Comparison of ENCODE assay signal across 10 mouse cellular contexts in genomic region chr14:106075181-106076064, GRCm38 (mm10). TPM values are rescaled to one million over a fixed set of nuclear protein-coding genes. Genes with fewer than 3 reads are reported as not detected.
DNase-seq lines count a peak whose midpoint lies in the region; ATAC-seq and TF ChIP-seq lines count a peak whose summit lies in the region.
"Had no signal": no experiment of that assay in that cellular context is flagged by ENCODE, and none has a peak within 500 bp of the region (broad histone marks: within the 10 kb centered on the region; RNA-seq: fewer than 3 reads in every experiment).

No protein-coding gene starts in this region.

- no peak overlapping the region for H3K9ac ChIP-seq in liver, adult 2 months (ENCODE audit: low read depth, low read length)
- H3K9ac ChIP-seq in liver, embryonic 12.5 days, result no peak overlapping the region
- no peak overlapping the region for H3K9ac ChIP-seq in embryonic facial prominence, embryonic 11.5 days (replicated peaks; ENCODE audit: low read length)
- no peak overlapping the region for H3K9ac ChIP-seq in lung, postnatal 0 days (replicated peaks; ENCODE audit: low read depth)
- H3K9ac ChIP-seq: embryonic facial prominence, embryonic 12.5 days had no signal

- H3K79me2 ChIP-seq in liver, adult 2 months (ENCODE audit: control insufficient read depth, insufficient read depth, low read length), result no peaks in the 10 kb centered on the region

- intact Hi-C loops in heart, postnatal 10 days (cut with DNase I), result no loop called here
- intact Hi-C loops in left cerebral cortex, postnatal 25 days (cut with DNase I), result no loop called here

- no peak for TF ChIP-seq POLR2A in liver, adult 2 months (IDR thresholded peaks at IDR 0.05; ENCODE audit: extremely low read depth, insufficient read depth, low read length)

- no peaks in the 10 kb centered on the region for H3K9me3 ChIP-seq in liver, embryonic 12.5 days (replicated peaks)
- H3K9me3 ChIP-seq in embryonic facial prominence, embryonic 11.5 days (replicated peaks; ENCODE audit: control insufficient read depth, low read length), result no peaks in the 10 kb centered on the region
- no peaks in the 10 kb centered on the region for H3K9me3 ChIP-seq in lung, postnatal 0 days (ENCODE audit: low read length)
- H3K9me3 ChIP-seq: embryonic facial prominence, embryonic 12.5 days had no signal

- H3K27ac ChIP-seq in liver, adult 2 months (replicated peaks; ENCODE audit: insufficient read depth, low read depth, low read length), result no peak overlapping the region
- no peak overlapping the region for H3K27ac ChIP-seq in liver, embryonic 12.5 days
- H3K27ac ChIP-seq in embryonic facial prominence, embryonic 11.5 days (replicated peaks; ENCODE audit: low read depth, low read length), result no peak overlapping the region
- H3K27ac ChIP-seq in lung, postnatal 0 days (ENCODE audit: low read length), result no peak overlapping the region
- H3K27ac ChIP-seq: embryonic facial prominence, embryonic 12.5 days had no signal

- no peaks in the 10 kb centered on the region for H3K4me1 ChIP-seq in liver, adult 2 months (ENCODE audit: control insufficient read depth, insufficient read depth, low read length)
- no peaks in the 10 kb centered on the region for H3K4me1 ChIP-seq in liver, embryonic 12.5 days
- H3K4me1 ChIP-seq in embryonic facial prominence, embryonic 11.5 days (ENCODE audit: control insufficient read depth, insufficient read depth, low read length), result no peaks in the 10 kb centered on the region
- H3K4me1 ChIP-seq in lung, postnatal 0 days (ENCODE audit: insufficient read depth, low read depth, low read length), result no peaks in the 10 kb centered on the region
- H3K4me1 ChIP-seq: embryonic facial prominence, embryonic 12.5 days had no signal

- ATAC-seq in liver, embryonic 12.5 days, result no peak
- ATAC-seq in embryonic facial prominence, embryonic 11.5 days (replicated peaks; ENCODE audit: insufficient number of reproducible peaks, low FRiP score, low TSS enrichment, low read depth), result 0 out of 2 replicates have a peak, but pooled peaks have one; percentile 52
- ATAC-seq in lung, postnatal 0 days, result peak; percentile 23; the same call in 1 of the 2 replicates

- 84% methylated on average over 3 of the region's 3 CpGs for WGBS in liver, adult 2 months
- whole genome bisulfite sequencing in liver, embryonic 12.5 days (ENCODE audit: insufficient replicate concordance), result 59% methylated on average over 3 of the region's 3 CpGs
- whole genome bisulfite sequencing in embryonic facial prominence, embryonic 11.5 days, result 58% methylated on average over 3 of the region's 3 CpGs
- 52% methylated on average over 3 of the region's 3 CpGs for WGBS in lung, postnatal 0 days

- no peaks in the 10 kb centered on the region for H3K27me3 ChIP-seq in liver, adult 2 months (ENCODE audit: control insufficient read depth, insufficient read depth, low read length)
- no peaks in the 10 kb centered on the region for H3K27me3 ChIP-seq in liver, embryonic 12.5 days (replicated peaks)
- H3K27me3 ChIP-seq in embryonic facial prominence, embryonic 11.5 days (ENCODE audit: control insufficient read depth, insufficient read depth, low read length), result no peaks in the 10 kb centered on the region
- H3K27me3 ChIP-seq in lung, postnatal 0 days (replicated peaks; ENCODE audit: insufficient read depth, low read length), result no peaks in the 10 kb centered on the region
- H3K27me3 ChIP-seq: embryonic facial prominence, embryonic 12.5 days had no signal

- no peak overlapping the region for H3K4me2 ChIP-seq in liver, embryonic 12.5 days
- no peak overlapping the region for H3K4me2 ChIP-seq in embryonic facial prominence, embryonic 11.5 days (ENCODE audit: low read depth, low read length)
- H3K4me2 ChIP-seq in lung, postnatal 0 days (replicated peaks; ENCODE audit: low read depth, low read length), result no peak overlapping the region
- H3K4me2 ChIP-seq: embryonic facial prominence, embryonic 12.5 days had no signal

- no peak overlapping the region for H3K4me3 ChIP-seq in liver, adult 2 months (ENCODE audit: insufficient read depth, low read depth, low read length)
- H3K4me3 ChIP-seq in liver, embryonic 12.5 days, result no peak overlapping the region
- H3K4me3 ChIP-seq in embryonic facial prominence, embryonic 11.5 days (ENCODE audit: low read depth, low read length), result no peak overlapping the region
- no peak overlapping the region for H3K4me3 ChIP-seq in lung, postnatal 0 days (ENCODE audit: low read depth, low read length)
- H3K4me3 ChIP-seq: embryonic facial prominence, embryonic 12.5 days had no signal

- TF ChIP-seq EP300 in lung, postnatal 0 days (IDR thresholded peaks at IDR 0.05), result no peak

- H3K36me3 ChIP-seq in liver, adult 2 months (ENCODE audit: control insufficient read depth, insufficient read depth, low read length), result no peaks in the 10 kb centered on the region
- no peaks in the 10 kb centered on the region for H3K36me3 ChIP-seq in liver, embryonic 12.5 days
- H3K36me3 ChIP-seq in embryonic facial prominence, embryonic 11.5 days (replicated peaks; ENCODE audit: control insufficient read depth, insufficient read depth, low read depth, low read length), result no peaks in the 10 kb centered on the region
- H3K36me3 ChIP-seq in lung, postnatal 0 days (ENCODE audit: insufficient read depth, low read length), result no peaks in the 10 kb centered on the region
- H3K36me3 ChIP-seq: embryonic facial prominence, embryonic 12.5 days had no signal

- no peak for TF ChIP-seq CTCF in liver, adult 2 months (IDR thresholded peaks at IDR 0.05; ENCODE audit: low read depth, low read length)
- no peak for TF ChIP-seq CTCF in lung, postnatal 0 days (IDR thresholded peaks at IDR 0.05)

- peak; percentile 2 for DNase-seq in liver, adult 2 months (ENCODE audit: extremely low read depth, low read depth, low spot score)
- no peak for DNase-seq in embryonic facial prominence, embryonic 11.5 days (ENCODE audit: low spot score)
- peak; percentile 6 to 19 for DNase-seq in heart, postnatal 10 days
- peak; percentile 34 for DNase-seq in lung, postnatal 0 days (ENCODE audit: low spot score)
- DNase-seq in frontal cortex, adult 2 months (ENCODE audit: extremely low spot score in 1 of 2, low spot score in 1 of 2), result no peak
- DNase-seq in left cerebral cortex, postnatal 25 days (ENCODE audit: low spot score in 2 of 2), result no peak
- DNase-seq: retina, postnatal 1 day had no signal

RNA-seq across cellular contexts. Expression of gene Trim52, which starts 30.6 kb away (rescaled TPM):
- total RNA-seq in liver, adult 2 months (2014; rRNA removed), result not detected in 2 replicates
- not detected in 2 replicates for polyA plus RNA-seq in liver, adult 2 months (2012; rRNA removed)
- not detected in 2 replicates for polyA plus RNA-seq in liver, embryonic 12.5 days (2016; fragmentation: Nextera tagmentation; extraction: Ambion mirVana)
- not detected in 2 replicates for polyA plus RNA-seq in embryonic facial prominence, embryonic 11.5 days (2014; fragmentation: Nextera tagmentation; extraction: Ambion mirVana)
- not detected for total RNA-seq in heart, postnatal 10 days (2021)
- polyA plus RNA-seq in lung, postnatal 0 days (2015; fragmentation: Nextera tagmentation; extraction: Ambion mirVana), result not detected in 2 replicates
- not detected in 2 replicates for polyA plus RNA-seq in frontal cortex, adult 2 months (2012; rRNA removed)
- total RNA-seq in left cerebral cortex, postnatal 25 days (2021), result not detected
- total RNA-seq: left cerebral cortex, postnatal 36 days had no signal
- polyA plus RNA-seq: embryonic facial prominence, embryonic 12.5 days had no signal

Comparison
In these comparisons a context has a peak if more than half of its experiments do, and no peak if none do; other contexts are left out.
1. DNase-seq: peak in liver, adult 2 months (single experiment), heart, postnatal 10 days (2 of 2) and lung, postnatal 0 days (single experiment); none in embryonic facial prominence, embryonic 11.5 days (single experiment), frontal cortex, adult 2 months (0 of 2) and left cerebral cortex, postnatal 25 days (0 of 2).